Mouse (Mus musculus) liver, adult 2 months (tissue): Measurements from ENCODE around the gene Tm6sf1.

Experiments used
- CTCF ChIP-seq: fragments of 200-500 bp; IDR thresholded peaks from 2 replicates; pipeline ENCODE4 v1.5.1; 2011; ENCODE audit warnings: low read depth, low read length, control low read depth
- POLR2A ChIP-seq: fragments of 200-500 bp; IDR thresholded peaks from 2 replicates; pipeline ENCODE4 v1.6.1; 2011; ENCODE audit warnings: low read length, control low read depth; ENCODE audit not compliant: insufficient read depth; ENCODE audit errors: extremely low read depth

DNA sequence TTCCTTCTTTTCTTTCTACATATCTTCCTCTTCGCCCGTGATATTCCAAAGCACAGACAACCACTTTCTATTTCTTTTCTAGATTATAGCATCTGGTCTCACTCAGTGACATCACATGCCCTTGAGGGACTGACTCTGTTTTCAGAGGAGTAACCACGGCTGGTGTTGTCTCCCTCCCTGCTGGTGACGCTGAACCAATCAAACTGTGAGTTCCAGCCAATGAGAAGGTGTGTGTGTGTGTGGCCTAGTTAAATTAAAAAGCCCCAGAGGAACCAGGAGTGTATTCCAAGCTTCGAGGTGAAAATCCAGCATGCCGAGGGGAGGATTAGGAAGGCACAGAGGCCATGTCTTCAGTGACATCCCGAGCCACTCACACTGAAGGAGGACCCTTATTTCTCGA lies 11.8 kb upstream of the Tm6sf1 start:
- TF ChIP-seq POLR2A (no peak), CTCF (no peak)
